Mouse (Mus musculus) limb, embryonic 11.5 days (tissue): ENCODE data around the gene Olfr1382. TPM values are rescaled to one million over a fixed set of nuclear protein-coding genes. Genes with fewer than 3 reads are reported as not detected.
"Not testable (repeated sequence)": the region's sequence is repeated elsewhere in the genome, so short reads cannot be mapped to it uniquely, and the experiment has no call there.

ENCODE experiments used
- ATAC-seq: fragments of 200-750 bp; cut with Nextera tagmentation; 2 replicates; pipeline ENCODE4 v1.8.0; 2017; ENCODE audit warnings: low read depth; ENCODE audit not compliant: insufficient number of reproducible peaks, low FRiP score, low TSS enrichment
- DNase-seq: peaks from one replicate; pipeline ENCODE4 v3.0.0-alpha.2; 2015; ENCODE audit warnings: low spot score
- H3K27ac ChIP-seq: fragments of 300-500 bp; sonication (generic); replicated peaks from 2 replicates; pipeline ENCODE4 v1.5.1; 2014; ENCODE audit warnings: low read depth, mild to moderate bottlenecking, low read length
- H3K27me3 ChIP-seq: fragments of 300-500 bp; sonication (generic); 2 replicates; pipeline ENCODE4 v1.6.1; 2014; ENCODE audit warnings: mild to moderate bottlenecking, low read length, mixed read lengths; ENCODE audit not compliant: control insufficient read depth, insufficient read depth
- H3K36me3 ChIP-seq: fragments of 300-500 bp; sonication (generic); 2 replicates; pipeline ENCODE4 v1.6.1; 2014; ENCODE audit warnings: mild to moderate bottlenecking, low read length, moderate library complexity, mixed read lengths; ENCODE audit not compliant: control insufficient read depth, insufficient read depth
- H3K4me1 ChIP-seq: fragments of 300-500 bp; sonication (generic); 2 replicates; pipeline ENCODE4 v1.6.1; 2014; ENCODE audit warnings: low read length, mixed read lengths; ENCODE audit not compliant: control insufficient read depth, insufficient read depth
- H3K4me2 ChIP-seq: fragments of 300-500 bp; sonication (generic); 2 replicates; pipeline ENCODE4 v1.6.1; 2014; ENCODE audit warnings: low read depth, mild to moderate bottlenecking, moderate library complexity; ENCODE audit not compliant: severe bottlenecking
- H3K4me3 ChIP-seq: fragments of 300-500 bp; sonication (generic); 2 replicates; pipeline ENCODE4 v1.5.1; 2014; ENCODE audit warnings: low read depth, low read length
- H3K9ac ChIP-seq: fragments of 300-500 bp; sonication (generic); 2 replicates; pipeline ENCODE4 v1.6.1; 2014; ENCODE audit warnings: mild to moderate bottlenecking, low read length
- H3K9me3 ChIP-seq: fragments of 300-500 bp; sonication (generic); 2 replicates; pipeline ENCODE4 v1.6.1; 2016; ENCODE audit warnings: low read length; ENCODE audit not compliant: control insufficient read depth
- WGBS: fragments of 180-500 bp; shearing (Covaris S2); extraction: QIAGEN DNeasy Blood & Tissue Kit; methylation state at CpG from one replicate; pipeline ENCODE4 v1.1.7; 2014; 5-methylcytosine and 5-hydroxymethylcytosine counted together
- polyA plus RNA-seq: library from polyadenylated mRNA; unstranded; fragments of >200 nt; fragmentation: Nextera tagmentation; extraction: Ambion mirVana; gene quantifications from 2 replicates; pipeline ENCODE4 v1.2.1, GENCODE M21; 2014

Gene Olfr1382
- not detected in 2 replicates for polyA plus RNA-seq

DNA sequence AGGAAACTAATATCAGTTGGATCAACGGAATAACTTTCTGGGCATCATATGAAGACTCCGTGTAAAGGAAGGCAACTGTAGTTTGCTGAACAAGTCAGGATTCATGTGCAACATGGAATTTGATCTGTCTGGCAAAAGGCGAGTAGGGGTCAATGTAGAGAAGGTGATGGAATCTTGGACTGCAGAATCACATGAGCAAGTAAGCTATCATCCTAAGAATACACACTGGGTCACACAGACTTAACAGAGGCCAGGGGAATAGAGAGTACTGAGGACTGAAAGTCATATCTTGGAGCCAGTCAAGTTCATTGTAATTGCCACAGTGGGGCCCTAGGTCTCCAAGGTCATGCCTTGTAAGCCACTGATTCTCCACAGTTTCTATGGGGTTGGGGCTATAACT is at the start of gene Olfr1382:
Gene Olfr1382, plus strand, starts transcription at position 301 of the 400 bp plus-strand sequence.
- ATAC-seq (no peak), DNase-seq (no peak)
- H3K27ac ChIP-seq, result no peak within 1 kb of the TSS
- no peaks in the 10 kb centered on the region for H3K4me1 ChIP-seq
- no peak within 1 kb of the TSS for H3K4me3 ChIP-seq
- H3K36me3 ChIP-seq, result no peaks in the 10 kb centered on the region
- 83% methylated on average over 3 of the region's 3 CpGs for WGBS
- no peaks in the 10 kb centered on the region for H3K27me3 ChIP-seq
- no peak within 1 kb of the TSS for H3K9ac ChIP-seq
- no peak within 1 kb of the TSS for H3K4me2 ChIP-seq
- no peaks in the 10 kb centered on the region for H3K9me3 ChIP-seq

DNA sequence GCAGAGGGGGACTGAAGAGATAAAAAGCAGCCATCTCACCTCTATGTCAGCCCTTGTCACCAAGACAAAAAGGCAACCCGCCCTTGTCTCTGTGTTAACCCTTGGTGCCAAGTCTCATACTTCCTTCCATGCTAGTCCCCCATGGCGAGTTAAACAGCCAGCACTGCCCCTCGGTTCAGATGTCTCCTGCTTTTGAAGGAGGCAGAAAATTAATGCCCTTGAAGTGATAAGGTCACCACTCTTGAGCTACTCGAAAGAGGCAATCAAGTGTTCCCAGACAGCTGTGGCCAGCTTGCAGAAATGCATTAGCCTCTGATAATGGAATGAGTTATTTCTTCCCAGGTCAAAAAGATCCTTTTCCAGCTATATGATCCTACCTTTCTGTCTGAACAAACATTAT is 42.1 kb upstream of the Olfr1382 start:
- ATAC-seq (no peak), DNase-seq (no peak)
- no peaks in the 10 kb centered on the region for H3K36me3 ChIP-seq
- WGBS, result 38% methylated on average over 4 of the region's 4 CpGs
- H3K27ac ChIP-seq, result no peak overlapping the region
- H3K4me3 ChIP-seq, result no peak overlapping the region
- H3K4me2 ChIP-seq, result no peak overlapping the region
- no peak overlapping the region for H3K9ac ChIP-seq
- H3K4me1 ChIP-seq, result no peaks in the 10 kb centered on the region
- no peaks in the 10 kb centered on the region for H3K9me3 ChIP-seq
- H3K27me3 ChIP-seq, result no peaks in the 10 kb centered on the region

DNA sequence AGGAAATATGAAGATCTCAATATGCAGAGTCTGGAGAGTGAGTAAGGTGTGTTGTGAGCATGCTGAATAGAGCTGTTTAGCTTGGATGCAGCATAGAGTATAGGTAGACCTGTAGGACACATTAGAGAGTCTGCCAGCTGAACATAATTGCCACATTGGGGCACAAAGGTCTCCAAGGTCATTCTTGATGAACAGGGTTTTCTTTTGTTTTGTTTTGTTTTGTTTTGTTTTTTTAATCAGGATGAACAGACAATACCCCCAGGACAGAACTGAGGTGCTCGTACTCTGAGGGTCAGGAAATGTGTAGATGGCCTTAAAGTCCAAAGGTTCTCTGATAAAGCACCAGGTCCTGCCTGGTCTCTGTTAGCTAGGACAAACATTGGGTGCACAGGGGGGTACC is 39.3 kb upstream of the Olfr1382 start, which contains the start of gene Olfr1385:
Gene Olfr1385, plus strand, starts transcription at position 301 of the 400 bp plus-strand sequence.
- 82% methylated on average over 1 of the region's 1 CpGs for WGBS
- not testable (repeated sequence) for DNase-seq, H3K36me3 ChIP-seq, H3K27ac ChIP-seq, H3K4me2 ChIP-seq, H3K4me1 ChIP-seq, H3K9me3 ChIP-seq, ATAC-seq, H3K27me3 ChIP-seq, H3K9ac ChIP-seq, H3K4me3 ChIP-seq

- whole genome bisulfite sequencing, result 76% methylated on average over 5 of the region's 5 CpGs
- Histone ChIP-seq H3K9me3 (no peaks in the 10 kb centered on the region), H3K36me3 (no peaks in the 10 kb centered on the region)
Measured at GRCm38 (mm10) chr11:49518086-49518485, 10.0 kb upstream of the Olfr1382 start.

GRCm38 (mm10) chr11:49519348-49519747 is 8.7 kb upstream of the Olfr1382 start, which contains the start of gene Olfr1383:
TSS of gene Olfr1383 (plus strand) at chr11:49519648.
- no peaks in the 10 kb centered on the region for H3K9me3 ChIP-seq
- H3K36me3 ChIP-seq, result no peaks in the 10 kb centered on the region
- H3K4me3 ChIP-seq, result no peak within 1 kb of the TSS
- no peak within 1 kb of the TSS for H3K9ac ChIP-seq
- no peak within 1 kb of the TSS for H3K4me2 ChIP-seq
- H3K27me3 ChIP-seq, result no peaks in the 10 kb centered on the region
- no peak for ATAC-seq
- DNase-seq, result no peak
- H3K4me1 ChIP-seq, result no peaks in the 10 kb centered on the region
- H3K27ac ChIP-seq, result no peak within 1 kb of the TSS

More at GRCm38 (mm10) chr11:49518086-49518485, 10.0 kb upstream of the Olfr1382 start:
- Histone ChIP-seq H3K27me3 (no peaks in the 10 kb centered on the region), H3K9ac (no peak overlapping the region), H3K4me2 (no peak overlapping the region), H3K27ac (no peak overlapping the region), H3K4me3 (no peak overlapping the region), H3K4me1 (no peaks in the 10 kb centered on the region)
- no peak for DNase-seq
- no peak for ATAC-seq

- Histone ChIP-seq H3K27ac (no peak overlapping the region), H3K9ac (no peak overlapping the region), H3K9me3 (no peaks in the 10 kb centered on the region), H3K36me3 (no peaks in the 10 kb centered on the region), H3K27me3 (no peaks in the 10 kb centered on the region), H3K4me1 (no peaks in the 10 kb centered on the region), H3K4me3 (no peak overlapping the region), H3K4me2 (no peak overlapping the region)
- ATAC-seq (no peak), DNase-seq (no peak)
Measured at GRCm38 (mm10) chr11:49532761-49533160, 4.7 kb downstream of the Olfr1382 start.

DNA sequence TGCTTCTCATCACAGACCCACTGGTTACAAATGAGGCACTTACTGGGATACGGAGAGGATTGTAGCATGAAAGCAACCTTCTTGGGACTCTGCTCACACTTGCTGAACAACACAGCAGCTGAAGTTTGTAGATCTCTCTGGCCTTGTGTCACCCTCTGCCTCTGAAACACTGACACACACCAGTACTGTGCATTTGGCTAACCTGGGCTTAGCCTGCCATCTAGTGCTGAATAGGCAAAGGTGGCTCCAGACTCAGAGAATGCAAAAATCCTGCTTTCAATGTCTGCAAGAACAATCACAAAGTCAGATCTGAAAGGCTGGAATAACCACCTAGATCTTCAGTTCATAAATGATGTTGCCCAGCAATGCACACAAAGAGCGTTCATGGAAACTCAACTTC is 8.6 kb downstream of the Olfr1382 start:
- H3K9me3 ChIP-seq, H3K4me1 ChIP-seq, H3K27ac ChIP-seq, DNase-seq, H3K9ac ChIP-seq, H3K36me3 ChIP-seq, H3K4me2 ChIP-seq, H3K27me3 ChIP-seq, H3K4me3 ChIP-seq, ATAC-seq: not testable (repeated sequence)
- 88% methylated on average over 2 of the region's 2 CpGs for WGBS

GRCm38 (mm10) chr11:49543149-49543548 is 15.1 kb downstream of the Olfr1382 start, which contains the start of gene Olfr1381:
TSS of gene Olfr1381 (plus strand) at chr11:49543449.
- not testable (repeated sequence) for H3K27me3 ChIP-seq, H3K9ac ChIP-seq, H3K4me1 ChIP-seq, H3K4me3 ChIP-seq, H3K4me2 ChIP-seq, DNase-seq, H3K27ac ChIP-seq, H3K36me3 ChIP-seq, H3K9me3 ChIP-seq, ATAC-seq
- WGBS, result 84% methylated on average over 3 of the region's 3 CpGs

- H3K4me2 ChIP-seq, ATAC-seq, H3K4me3 ChIP-seq, H3K27ac ChIP-seq, H3K27me3 ChIP-seq, H3K36me3 ChIP-seq, DNase-seq, H3K9ac ChIP-seq, H3K4me1 ChIP-seq, H3K9me3 ChIP-seq: not testable (repeated sequence)
- WGBS, result 85% methylated on average over 3 of the region's 3 CpGs
Measured at GRCm38 (mm10) chr11:49554033-49554432, 26.0 kb downstream of the Olfr1382 start.
